Mouse (Mus musculus) thymus, adult 2 months (tissue): ENCODE measurements around the gene Cd79b. TPM values are rescaled to one million over a fixed set of nuclear protein-coding genes. Genes with fewer than 3 reads are reported as not detected.

Experiments
- DNase-seq: peaks from one replicate; pipeline ENCODE4 v3.0.0; 2021
- H3K27ac ChIP-seq: fragments of 200-500 bp; 2 replicates; pipeline ENCODE4 v1.5.1; 2012; ENCODE audit warnings: low read length, control low read depth; ENCODE audit not compliant: control insufficient read depth, insufficient read depth
- H3K27me3 ChIP-seq: fragments of 200-500 bp; 2 replicates; pipeline ENCODE4 v1.6.1; 2012; ENCODE audit warnings: mild to moderate bottlenecking, low read length, moderate library complexity, mixed read lengths; ENCODE audit not compliant: control insufficient read depth, insufficient read depth
- H3K36me3 ChIP-seq: fragments of 200-500 bp; 2 replicates; pipeline ENCODE4 v1.6.1; 2012; ENCODE audit warnings: mild to moderate bottlenecking, low read length, moderate library complexity; ENCODE audit not compliant: control insufficient read depth, insufficient read depth
- H3K4me1 ChIP-seq: fragments of 200-500 bp; replicated peaks from 2 replicates; pipeline ENCODE4 v1.6.1; 2012; ENCODE audit warnings: low read length; ENCODE audit not compliant: control insufficient read depth, insufficient read depth
- H3K4me3 ChIP-seq: fragments of 200-500 bp; 2 replicates; pipeline ENCODE4 v1.5.1; 2012; ENCODE audit warnings: mild to moderate bottlenecking, low read length, control low read depth, moderate library complexity; ENCODE audit not compliant: control insufficient read depth, insufficient read depth
- CTCF ChIP-seq: fragments of 200-500 bp; IDR thresholded peaks from 2 replicates; pipeline ENCODE4 v1.5.1; 2012; ENCODE audit warnings: mild to moderate bottlenecking, control low read depth, low read length, moderate library complexity, borderline replicate concordance; ENCODE audit not compliant: control insufficient read depth, poor library complexity, insufficient read depth; ENCODE audit errors: extremely low read depth
- POLR2A ChIP-seq: fragments of 200-500 bp; IDR thresholded peaks from 2 replicates; pipeline ENCODE4 v1.6.1; 2012; ENCODE audit warnings: mild to moderate bottlenecking, low read length, control low read depth, moderate library complexity; ENCODE audit not compliant: control insufficient read depth, poor library complexity, insufficient read depth; ENCODE audit errors: extremely low read depth
- WGBS: fragments of 180-500 bp; shearing (Covaris S2); methylation state at CpG from one replicate; pipeline ENCODE4 v1.1.7; 2018; 5-methylcytosine and 5-hydroxymethylcytosine counted together
- polyA plus RNA-seq: library from polyadenylated mRNA; depleted of rRNA; stranded (reverse); fragments of >200 nt; gene quantifications from 2 replicates; pipeline ENCODE4 v1.2.3, GENCODE M21; 2012

Cd79b gene
- polyA plus RNA-seq, 1 experiment: 33.2 TPM

DNA sequence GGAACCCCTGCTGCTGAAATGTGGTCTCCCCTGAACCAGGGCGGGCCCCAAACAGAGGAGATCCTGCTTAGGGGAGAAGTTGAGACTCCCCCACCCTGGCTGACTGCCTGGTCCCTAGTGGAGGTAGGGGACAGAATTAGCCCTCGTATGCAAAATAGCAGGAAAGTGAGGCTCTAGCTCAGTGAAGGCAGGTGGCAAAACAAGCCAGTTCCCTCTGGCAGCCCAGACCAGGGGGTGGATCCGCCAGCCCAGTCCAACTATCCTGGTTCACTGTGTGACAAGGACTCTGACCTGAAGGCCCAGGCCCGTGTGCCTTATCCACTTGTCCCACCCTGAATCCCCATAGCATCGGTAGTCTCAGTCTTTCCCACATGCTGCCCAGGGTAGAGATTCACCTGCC, 4.4 kb downstream of the Cd79b start:
- no peak overlapping the region for H3K4me3 ChIP-seq
- TF ChIP-seq CTCF (no peak), POLR2A (no peak)
- no peaks in the 10 kb centered on the region for H3K27me3 ChIP-seq
- no peak for DNase-seq
- no peak overlapping the region for H3K27ac ChIP-seq
- WGBS: 89% methylated on average over 5 of the region's 5 CpGs
- H3K4me1 ChIP-seq: peaks cover 37% of the 10 kb centered on the region
- no peaks in the 10 kb centered on the region for H3K36me3 ChIP-seq

DNA sequence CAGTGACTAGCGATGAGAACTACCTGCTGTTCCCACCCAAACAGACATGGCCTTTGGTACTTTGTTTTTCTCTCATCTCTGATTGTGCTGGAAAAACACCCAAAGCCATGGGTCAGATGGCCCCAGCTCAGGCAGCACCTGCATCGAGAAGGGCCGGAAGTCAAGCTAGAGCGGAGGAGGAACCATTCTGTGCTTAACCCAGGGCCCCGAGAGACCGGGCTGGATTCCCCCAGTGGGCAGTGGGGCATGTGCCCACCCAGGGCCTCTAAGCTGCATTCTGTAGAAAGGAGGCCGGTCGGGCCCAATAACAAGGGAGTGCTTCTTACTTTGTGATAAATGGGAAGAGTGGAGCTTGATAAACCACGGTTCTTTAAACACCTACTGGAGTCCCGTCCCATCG, 6.4 kb downstream of the Cd79b start:
- Histone ChIP-seq H3K27ac (peak overlapping the region; percentile 30; the same call in 1 of the 2 replicates), H3K27me3 (no peaks in the 10 kb centered on the region), H3K36me3 (no peaks in the 10 kb centered on the region), H3K4me3 (no peak overlapping the region), H3K4me1 (peaks cover 21% of the 10 kb centered on the region)
- DNase-seq: no peak
- 80% methylated on average over 11 of the region's 11 CpGs for WGBS
- no peak for TF ChIP-seq POLR2A
- no peak for TF ChIP-seq CTCF

DNA sequence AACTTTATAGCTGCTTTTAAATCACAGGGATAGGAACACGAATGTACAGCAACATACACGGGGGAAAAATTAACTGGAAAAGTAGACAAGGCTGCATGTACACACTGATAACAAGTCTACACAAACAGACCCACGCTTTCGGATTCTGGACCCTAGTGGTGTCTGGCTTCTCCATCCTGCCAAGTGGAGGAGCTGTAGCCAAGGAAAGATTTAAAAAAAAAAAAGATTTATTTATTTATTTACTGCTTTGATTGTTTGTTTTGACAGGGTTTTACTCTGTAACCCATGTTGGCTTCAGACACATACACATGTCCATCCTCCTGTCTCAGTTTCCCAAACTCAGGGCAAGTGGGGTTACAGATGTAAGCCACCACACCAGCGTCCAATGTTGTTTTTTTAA, 7.1 kb downstream of the Cd79b start:
- DNase-seq: no peak
- 86% methylated on average over 5 of the region's 5 CpGs for WGBS

DNA sequence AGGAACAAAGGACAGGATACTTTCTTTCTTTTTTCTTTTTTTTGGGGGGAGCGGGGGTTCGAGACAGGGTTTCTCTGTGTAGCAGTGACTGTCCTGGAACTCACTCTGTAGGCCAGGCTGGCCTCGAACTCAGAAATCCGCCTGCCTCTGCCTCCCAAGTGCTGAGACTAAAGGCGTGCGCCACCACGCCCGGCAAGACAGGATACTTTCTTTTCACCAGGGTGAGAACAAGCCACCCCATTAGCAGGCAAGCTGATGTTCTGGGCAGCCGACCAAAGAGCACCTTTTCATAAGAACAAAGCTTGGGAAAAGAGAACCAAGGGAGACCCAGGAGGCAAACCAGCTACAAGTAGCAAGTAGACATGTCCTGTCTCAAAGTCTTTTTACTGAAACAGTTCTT, 7.8 kb downstream of the Cd79b start:
- Histone ChIP-seq H3K4me3 (no peak overlapping the region), H3K27me3 (no peaks in the 10 kb centered on the region), H3K4me1 (peaks cover 18% of the 10 kb centered on the region), H3K36me3 (no peaks in the 10 kb centered on the region), H3K27ac (no peak overlapping the region)
- TF ChIP-seq POLR2A (no peak), CTCF (no peak)
- 89% methylated on average over 9 of the region's 9 CpGs for WGBS
- DNase-seq: no peak

More for the DNA sequence above, 7.1 kb downstream of the Cd79b start:
- Histone ChIP-seq H3K27me3 (no peaks in the 10 kb centered on the region), H3K4me1 (peaks cover 18% of the 10 kb centered on the region), H3K4me3 (no peak overlapping the region), H3K27ac (no peak overlapping the region), H3K36me3 (no peaks in the 10 kb centered on the region)
- TF ChIP-seq CTCF (no peak), POLR2A (no peak)

DNA sequence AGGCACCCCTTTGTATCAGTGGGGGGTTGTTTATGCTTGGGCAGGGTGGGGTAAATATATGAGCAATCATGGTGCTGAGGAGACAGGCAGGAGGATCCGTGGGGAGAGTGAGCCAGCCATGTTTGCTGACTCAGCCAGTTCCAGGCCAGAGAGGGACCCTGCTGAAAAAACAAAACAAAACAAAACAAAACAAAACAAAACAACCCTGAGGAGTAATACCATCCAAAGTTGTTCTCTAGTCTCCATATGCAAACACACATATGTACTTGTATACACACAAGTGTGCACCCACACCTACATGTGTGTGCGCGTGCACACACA, 8.5 kb downstream of the Cd79b start:
- peaks cover 18% of the 10 kb centered on the region for H3K4me1 ChIP-seq
- WGBS: 93% methylated on average over 3 of the region's 3 CpGs
- H3K4me3 ChIP-seq: no peak overlapping the region
- no peak overlapping the region for H3K27ac ChIP-seq
- no peaks in the 10 kb centered on the region for H3K27me3 ChIP-seq
- no peaks in the 10 kb centered on the region for H3K36me3 ChIP-seq
- TF ChIP-seq CTCF (no peak), POLR2A (no peak)
- no peak for DNase-seq

DNA sequence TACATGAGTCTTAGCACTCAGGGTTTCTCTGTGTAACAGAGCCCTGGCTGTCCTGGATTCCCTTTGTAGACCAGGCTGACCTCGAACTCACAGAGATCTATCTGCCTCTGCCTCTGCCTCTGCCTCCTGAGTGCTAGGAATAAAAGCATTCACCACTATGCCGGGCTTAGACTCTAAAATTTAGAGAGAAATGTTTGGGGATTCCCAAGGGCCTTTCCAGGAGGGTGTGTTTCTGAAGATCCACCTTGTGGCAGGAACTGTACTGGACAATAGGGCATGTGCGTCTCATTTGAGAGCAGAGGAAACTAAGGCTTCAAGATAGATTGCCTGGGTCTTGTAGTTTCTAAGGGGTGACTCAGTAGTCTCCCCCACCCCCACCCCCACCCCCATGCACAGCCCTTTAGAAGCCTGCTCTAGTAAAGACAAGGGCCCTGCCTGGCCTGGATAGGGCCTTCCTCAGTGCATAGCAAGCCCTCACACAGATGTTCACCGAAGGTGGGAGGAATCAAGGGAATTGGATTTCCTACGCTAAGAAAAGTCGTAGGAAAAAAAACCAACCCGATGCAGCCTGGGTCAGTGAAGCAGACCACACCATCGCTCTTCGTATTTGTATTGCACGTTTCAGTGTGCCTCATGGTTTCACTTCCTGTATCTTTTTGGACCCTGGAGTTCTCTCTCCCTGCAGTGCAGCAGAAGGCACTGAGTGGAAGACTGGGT, 9.1 kb downstream of the Cd79b start:
- no peaks in the 10 kb centered on the region for H3K36me3 ChIP-seq
- 68% methylated on average over 10 of the region's 10 CpGs for WGBS
- H3K4me3 ChIP-seq: no peak overlapping the region
- H3K4me1 ChIP-seq: peaks cover 18% of the 10 kb centered on the region
- no peaks in the 10 kb centered on the region for H3K27me3 ChIP-seq
- TF ChIP-seq POLR2A: no peak
- TF ChIP-seq CTCF: no peak
- peak overlapping the region; percentile 43; the same call in 1 of the 2 replicates for H3K27ac ChIP-seq
- DNase-seq: no peak

DNA sequence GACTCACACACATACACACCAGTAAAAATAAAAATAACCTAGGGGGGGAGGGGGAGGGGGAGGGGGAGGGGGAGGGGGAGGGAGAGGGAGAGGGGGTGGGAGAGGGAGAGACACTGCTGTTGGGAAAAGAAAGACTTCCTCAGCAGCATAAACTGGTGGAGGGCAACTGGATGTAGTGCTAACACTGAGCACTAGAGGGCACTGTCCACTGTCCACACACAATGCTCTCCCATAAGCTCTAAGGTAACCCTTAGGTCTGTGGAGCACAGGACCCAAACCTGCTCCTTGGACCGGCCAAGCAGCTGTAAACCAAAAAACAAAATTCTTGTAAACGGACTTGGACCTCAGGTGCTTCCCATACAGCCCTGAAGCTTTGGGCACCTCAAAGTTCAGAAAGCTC, 11.9 kb downstream of the Cd79b start:
- TF ChIP-seq CTCF: peak; percentile 19; the same call in 1 of the 2 replicates
- no peak for TF ChIP-seq POLR2A
- Histone ChIP-seq H3K4me3 (no peak overlapping the region), H3K27me3 (no peaks in the 10 kb centered on the region), H3K4me1 (peaks cover 11% of the 10 kb centered on the region), H3K27ac (no peak overlapping the region), H3K36me3 (no peaks in the 10 kb centered on the region)
- WGBS: 5% methylated on average over 2 of the region's 2 CpGs
- DNase-seq: peak; percentile 73
